Mouse (Mus musculus): ENCODE measurements around the gene Slc16a6.

Gene Slc16a6

GRCm38 (mm10) chr11:109416709-109417420 lies 56.5 kb downstream of the Slc16a6 start:
- DNase-seq (ENCODE audit: low read depth, low spot score) = no peak

DNA sequence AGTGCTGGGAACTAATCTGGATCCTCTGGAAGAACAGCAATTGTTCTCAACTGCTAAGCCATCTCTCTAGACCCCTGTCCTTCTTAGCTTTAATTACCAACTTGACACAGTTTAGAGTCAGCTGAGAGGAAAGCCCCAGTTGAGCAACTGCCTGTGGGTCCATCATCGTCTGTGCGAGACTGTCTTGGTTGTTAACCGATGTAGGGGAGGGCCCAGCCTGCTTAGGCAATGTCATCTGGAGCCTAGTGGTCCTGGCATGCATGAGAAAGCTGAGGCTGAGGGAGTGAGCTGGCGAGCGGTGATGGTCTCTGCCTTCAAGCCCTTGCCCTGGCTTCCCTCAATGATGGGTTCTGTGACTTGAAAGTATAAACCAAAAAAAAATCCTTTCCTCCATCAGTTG lies 58.6 kb downstream of the Slc16a6 start:
- no peak for DNase-seq (ENCODE audit: low read depth, low spot score)

DNA sequence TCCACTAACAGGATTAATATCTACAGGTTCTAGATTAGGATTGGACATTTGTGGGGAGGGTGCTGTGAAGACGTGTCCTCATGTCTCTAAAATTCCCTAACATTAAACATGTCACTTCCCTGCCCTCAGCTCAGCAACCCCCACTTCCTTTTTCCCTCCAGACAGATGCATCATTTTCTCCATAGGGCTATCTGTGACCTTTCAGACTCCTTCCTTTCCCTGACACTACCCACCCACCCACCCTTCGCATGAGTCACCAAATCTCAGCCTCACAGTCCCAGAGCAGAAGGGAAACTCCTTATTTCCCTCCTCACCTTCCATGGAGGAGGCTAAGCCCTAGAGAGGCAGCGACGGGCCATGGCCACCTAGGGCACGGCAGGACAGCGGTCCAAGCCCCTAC lies 59.8 kb downstream of the Slc16a6 start, which contains the start of gene 9930022D16Rik:
9930022D16Rik (plus strand) TSS at position 301 of the 400 bp plus-strand sequence.
- no peak for DNase-seq (ENCODE audit: low read depth, low spot score)

GRCm38 (mm10) chr11:109410197-109410980 lies 63.0 kb downstream of the Slc16a6 start:
- no peak for DNase-seq (ENCODE audit: low read depth, low spot score)

- DNase-seq (ENCODE audit: low read depth, low spot score) = no peak
These were observed 67.0 kb downstream of the Slc16a6 start for GRCm38 (mm10) chr11:109406431-109406830.
